13 mouse cellular contexts compared by ENCODE assay signal in the genomic region with DNA sequence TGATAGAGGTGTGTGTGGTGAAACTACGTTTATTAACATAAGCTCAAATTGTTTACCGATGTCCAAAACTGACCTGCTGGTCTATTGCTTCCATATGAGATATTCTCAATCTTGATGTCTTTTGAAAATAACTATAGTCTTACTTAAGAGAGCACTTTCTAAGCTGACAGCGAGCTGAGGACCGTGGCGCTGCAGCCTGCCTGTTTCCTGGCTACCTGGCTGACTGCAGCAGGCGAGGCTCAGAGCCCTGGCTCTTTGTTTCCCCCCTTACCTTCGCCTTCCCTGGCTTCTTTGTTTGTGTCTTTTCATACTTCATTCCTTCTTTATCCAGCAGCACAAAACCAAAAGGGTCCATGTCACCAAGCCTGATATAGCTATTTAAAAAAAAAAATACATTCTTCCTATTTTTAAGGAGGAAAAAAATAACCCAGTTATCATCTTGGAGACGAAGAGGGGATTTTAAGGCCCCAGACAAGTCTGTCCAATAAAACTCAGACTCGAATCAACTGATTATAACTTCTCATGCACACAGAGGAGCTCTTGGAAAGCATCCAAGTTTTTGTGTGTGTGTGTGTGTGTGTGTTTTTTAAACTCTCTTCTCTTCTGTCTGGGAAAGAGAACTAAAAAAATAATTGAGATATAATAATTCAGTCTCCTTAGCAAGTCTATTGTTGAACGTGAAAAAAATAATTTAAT. TPM values are rescaled to one million over a fixed set of nuclear protein-coding genes. Genes with fewer than 3 reads are reported as not detected.
DNase-seq lines count a peak whose midpoint lies in the region; ATAC-seq and TF ChIP-seq lines count a peak whose summit lies in the region.
"Had no signal": no experiment of that assay in that cellular context is flagged by ENCODE, and none has a peak within 500 bp of the region (broad histone marks: within the 10 kb centered on the region; RNA-seq: fewer than 3 reads in every experiment).

No protein-coding gene starts in this region.

- peak overlapping the region; percentile 58 for H3K4me2 ChIP-seq in heart, embryonic 13.5 days
- peak overlapping the region; percentile 8; the same call in 1 of the 2 replicates for H3K4me2 ChIP-seq in forebrain, embryonic 14.5 days (ENCODE audit: low read length)
- 0 out of 2 replicates have a peak overlapping the region, but pooled peaks have one; percentile 0 for H3K4me2 ChIP-seq in midbrain, embryonic 11.5 days

- peak overlapping the region; percentile 21 for H3K4me3 ChIP-seq in heart, embryonic 13.5 days
- no peak overlapping the region for H3K4me3 ChIP-seq in forebrain, embryonic 14.5 days (ENCODE audit: low read depth, low read length)
- H3K4me3 ChIP-seq in midbrain, embryonic 11.5 days (ENCODE audit: low read depth, low read length): no peak overlapping the region
- no peak overlapping the region for H3K4me3 ChIP-seq in cerebellum, adult 2 months (replicated peaks; ENCODE audit: insufficient read depth, low read depth, low read length)

- intact Hi-C loops in heart, postnatal 36 days (cut with DNase I): no loop called here

- peaks cover 6% of the 10 kb centered on the region; the same call in 1 of the 2 replicates for H3K36me3 ChIP-seq in heart, embryonic 13.5 days
- H3K36me3 ChIP-seq in forebrain, embryonic 14.5 days (ENCODE audit: control insufficient read depth, insufficient read depth, low read length): no peaks in the 10 kb centered on the region
- H3K36me3 ChIP-seq in midbrain, embryonic 11.5 days (ENCODE audit: control insufficient read depth, insufficient read depth, low read length): no peaks in the 10 kb centered on the region

- no peak for ATAC-seq in heart, embryonic 13.5 days (ENCODE audit: extremely low read depth, insufficient number of reproducible peaks, low FRiP score, low TSS enrichment)
- ATAC-seq in forebrain, embryonic 14.5 days: no peak
- ATAC-seq in midbrain, embryonic 11.5 days (ENCODE audit: low FRiP score): no peak

- no peak for TF ChIP-seq CTCF in cerebellum, adult 2 months (IDR thresholded peaks at IDR 0.05; ENCODE audit: borderline replicate concordance, insufficient read depth, low read depth, low read length)

- peak overlapping the region; percentile 61 for H3K9ac ChIP-seq in heart, embryonic 13.5 days
- peak overlapping the region; percentile 29; the same call in 1 of the 2 replicates for H3K9ac ChIP-seq in forebrain, embryonic 14.5 days (ENCODE audit: low read length)
- H3K9ac ChIP-seq in midbrain, embryonic 11.5 days (ENCODE audit: low read length): no peak overlapping the region; the same call in 1 of the 2 replicates
- H3K9ac ChIP-seq: liver, embryonic 14.5 days had no signal

- 48% methylated on average over 10 of the region's 10 CpGs for WGBS in heart, embryonic 13.5 days
- 34% methylated on average over 10 of the region's 10 CpGs for WGBS in forebrain, embryonic 14.5 days
- WGBS in midbrain, embryonic 11.5 days: 62% methylated on average over 10 of the region's 10 CpGs
- 68% methylated on average over 10 of the region's 10 CpGs for WGBS in cerebellum, adult 2 months

- H3K4me1 ChIP-seq in heart, embryonic 13.5 days: peaks cover 21% of the 10 kb centered on the region
- no peaks in the 10 kb centered on the region; the same call in 1 of the 2 replicates for H3K4me1 ChIP-seq in forebrain, embryonic 14.5 days (ENCODE audit: control insufficient read depth, insufficient read depth, low read length)
- 0 out of 2 replicates have a peak, but pooled peaks cover 2% of the 10 kb centered on the region for H3K4me1 ChIP-seq in midbrain, embryonic 11.5 days (ENCODE audit: control insufficient read depth, insufficient read depth, low read length)
- H3K4me1 ChIP-seq in cerebellum, adult 2 months (ENCODE audit: control insufficient read depth, insufficient read depth, low read length): no peaks in the 10 kb centered on the region; the same call in 1 of the 2 replicates

- no peaks in the 10 kb centered on the region for H3K9me3 ChIP-seq in heart, embryonic 13.5 days
- H3K9me3 ChIP-seq in forebrain, embryonic 14.5 days (replicated peaks; ENCODE audit: control insufficient read depth, low read length): no peaks in the 10 kb centered on the region
- no peaks in the 10 kb centered on the region for H3K9me3 ChIP-seq in midbrain, embryonic 11.5 days (ENCODE audit: control insufficient read depth, low read length)

- no peak for DNase-seq in heart, postnatal 36 days
- peak; percentile 29 for DNase-seq in NIH3T3 (ENCODE audit: low read depth)
- DNase-seq in forebrain, embryonic 14.5 days (ENCODE audit: low spot score): peak; percentile 69
- no peak for DNase-seq in midbrain, embryonic 11.5 days (ENCODE audit: low spot score, missing footprints)
- no peak for DNase-seq in ovary, postnatal 36 days (ENCODE audit: low spot score)
- DNase-seq in kidney, postnatal 36 days: no peak
- no peak for DNase-seq in cerebellum, adult 2 months
- DNase-seq: embryo, embryonic 11 days; kidney, adult 11 months; right cerebral cortex, adult 18-20 months had no signal

- no peak for TF ChIP-seq POLR2A in cerebellum, adult 2 months (IDR thresholded peaks at IDR 0.05; ENCODE audit: borderline replicate concordance, insufficient read depth, low read length)

- H3K27me3 ChIP-seq in heart, embryonic 13.5 days (replicated peaks): no peaks in the 10 kb centered on the region
- no peaks in the 10 kb centered on the region for H3K27me3 ChIP-seq in forebrain, embryonic 14.5 days (replicated peaks; ENCODE audit: control insufficient read depth, insufficient read depth, low read length)
- H3K27me3 ChIP-seq in midbrain, embryonic 11.5 days (ENCODE audit: control insufficient read depth, insufficient read depth, low read length): no peaks in the 10 kb centered on the region
- no peaks in the 10 kb centered on the region for H3K27me3 ChIP-seq in cerebellum, adult 2 months (ENCODE audit: control insufficient read depth, insufficient read depth, low read length)
- H3K27me3 ChIP-seq: CH12.LX had no signal

- peak overlapping the region; percentile 83 for H3K27ac ChIP-seq in heart, embryonic 13.5 days (replicated peaks)
- H3K27ac ChIP-seq in forebrain, embryonic 14.5 days (ENCODE audit: low read depth, low read length): no peak overlapping the region
- peak overlapping the region; percentile 33; the same call in 1 of the 2 replicates for H3K27ac ChIP-seq in midbrain, embryonic 11.5 days (ENCODE audit: low read depth, low read length)
- no peak overlapping the region for H3K27ac ChIP-seq in cerebellum, adult 2 months (ENCODE audit: insufficient read depth, low read length)
- H3K27ac ChIP-seq: liver, embryonic 14.5 days had no signal

RNA-seq across cellular contexts. Expression of a gene that starts 48.4 kb away (rescaled TPM):
- 6.3 and 7.2 TPM in 2 replicates for polyA plus RNA-seq in heart, embryonic 13.5 days (2015; fragmentation: Nextera tagmentation; extraction: Ambion mirVana)
- total RNA-seq in heart, postnatal 36 days (2021): 10 to 100 TPM; 22.8 to 27.0 TPM
- polyA plus RNA-seq in forebrain, embryonic 14.5 days (2014; fragmentation: Nextera tagmentation; extraction: Ambion mirVana): 8.9 and 9.1 TPM in 2 replicates
- polyA plus RNA-seq in midbrain, embryonic 11.5 days (2014; fragmentation: Nextera tagmentation; extraction: Ambion mirVana): 15.8 and 16.5 TPM in 2 replicates
- 19.4 and 21.5 TPM in 2 replicates for polyA plus RNA-seq in cerebellum, adult 2 months (2012; rRNA removed)

Comparison
In these comparisons a context has a peak if more than half of its experiments do, and no peak if none do; other contexts are left out.
1. H3K27ac ChIP-seq: peak in heart, embryonic 13.5 days (single experiment) and midbrain, embryonic 11.5 days (single experiment); none in forebrain, embryonic 14.5 days (single experiment) and cerebellum, adult 2 months (single experiment).
2. H3K4me2 ChIP-seq: peak in every context shown above with its lines; median percentile 58 in heart, embryonic 13.5 days; 8 in forebrain, embryonic 14.5 days; 0 in midbrain, embryonic 11.5 days.
3. DNase-seq: peak in NIH3T3 (single experiment) and forebrain, embryonic 14.5 days (single experiment); none in heart, postnatal 36 days (0 of 2), midbrain, embryonic 11.5 days (single experiment), ovary, postnatal 36 days (single experiment), kidney, postnatal 36 days (0 of 2) and cerebellum, adult 2 months (0 of 2).